Mouse (Mus musculus): Measurements from ENCODE around the gene Rrh.

GRCm38 (mm10) chr3:129823293-129823692, 906 bp upstream of the Rrh start:
- TF ChIP-seq CTCF (IDR thresholded peaks at IDR 0.05; ENCODE audit: borderline replicate concordance, control insufficient read depth, extremely low read depth, insufficient read depth, low read length, poor library complexity) (no peak), POLR2A (IDR thresholded peaks at IDR 0.05; ENCODE audit: control insufficient read depth, extremely low read depth, insufficient read depth, low read length, poor library complexity) (no peak)

Measured in thymus, adult 2 months (tissue).